Mouse (Mus musculus): ENCODE measurements at regions not wholly inside any gene's neighbourhood (a gene's known extent, or its start where the extent isn't known, plus 50 kb on each side); places are given as distances from the start of the nearest gene placed in this dataset.

DNA sequence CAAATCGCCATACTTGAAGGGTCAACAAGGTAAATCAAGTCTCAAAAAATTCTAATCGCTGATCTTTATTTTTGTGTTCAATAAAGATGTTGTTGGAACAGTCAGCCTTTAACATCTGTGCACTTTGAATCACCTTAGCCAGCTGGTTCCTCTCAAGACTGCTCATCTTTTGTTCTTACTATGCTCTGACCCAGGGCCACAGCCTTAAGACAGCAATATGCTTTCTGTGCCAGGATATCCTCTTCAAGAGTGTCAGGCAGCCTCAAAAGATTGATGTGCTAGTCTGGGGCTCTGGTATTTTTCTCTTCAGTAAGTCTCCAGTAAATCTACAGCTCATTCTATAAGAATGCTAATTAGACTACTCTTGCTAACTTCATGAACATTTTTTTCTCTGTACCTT, 199.9 kb downstream of the Dph6 start:
- H3K79me3 ChIP-seq (ENCODE audit: low read depth): no peaks in the 10 kb centered on the region
- TF ChIP-seq MAX (IDR thresholded peaks at IDR 0.05) (no peak), CTCF (IDR thresholded peaks at IDR 0.05; ENCODE audit: control insufficient read depth, insufficient read depth, insufficient read length) (no peak), CEBPB (IDR thresholded peaks at IDR 0.05; ENCODE audit: low read depth) (no peak), USF1 (IDR thresholded peaks at IDR 0.05; ENCODE audit: low read depth) (no peak), FOSL1 (IDR thresholded peaks at IDR 0.05; ENCODE audit: insufficient read depth, low read length, poor library complexity, severe bottlenecking) (no peak), MYOG (IDR thresholded peaks at IDR 0.05; ENCODE audit: control insufficient read depth, extremely low read depth, insufficient read length) (no peak), MYOD1 (IDR thresholded peaks at IDR 0.05; ENCODE audit: control insufficient read depth, insufficient read length, low read depth) (no peak)
- no peaks in the 10 kb centered on the region for H3K27me3 ChIP-seq (ENCODE audit: control insufficient read depth, insufficient read depth, insufficient read length)
- no peak overlapping the region for H3K4me3 ChIP-seq (ENCODE audit: insufficient read depth, poor library complexity, severe bottlenecking)
- H3K36me3 ChIP-seq (ENCODE audit: control insufficient read depth, insufficient read depth): no peaks in the 10 kb centered on the region
- no peak overlapping the region for H3ac ChIP-seq (ENCODE audit: control insufficient read depth, insufficient read length, low read depth)
- H3K79me2 ChIP-seq (ENCODE audit: control insufficient read depth, insufficient read depth): no peaks in the 10 kb centered on the region

DNA sequence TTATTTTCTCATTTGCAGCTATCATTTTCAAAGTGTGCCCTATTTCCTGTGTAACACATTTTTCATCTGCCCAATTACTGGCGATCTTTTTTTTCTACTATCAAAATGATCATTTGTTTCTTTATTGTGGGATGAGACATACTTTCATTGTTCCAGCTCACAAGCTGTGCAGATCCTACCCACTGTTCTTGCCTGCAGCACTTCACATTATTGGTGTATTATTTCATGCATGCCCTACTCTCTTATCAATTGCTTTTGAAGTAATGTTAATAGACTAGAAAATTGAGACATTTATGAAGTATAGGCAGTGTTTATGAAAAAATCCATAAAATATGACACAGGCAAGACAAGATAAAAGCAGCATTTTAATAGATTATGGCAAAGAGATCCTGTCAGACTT, 204.6 kb downstream of the Dph6 start:
- no peaks in the 10 kb centered on the region for H3K27me3 ChIP-seq (ENCODE audit: control insufficient read depth, insufficient read depth, insufficient read length)
- H3K36me3 ChIP-seq (ENCODE audit: control insufficient read depth, insufficient read depth): no peaks in the 10 kb centered on the region
- no peak overlapping the region for H3K4me3 ChIP-seq (ENCODE audit: insufficient read depth, poor library complexity, severe bottlenecking)
- no peak overlapping the region for H3ac ChIP-seq (ENCODE audit: control insufficient read depth, insufficient read length, low read depth)
- no peaks in the 10 kb centered on the region for H3K79me2 ChIP-seq (ENCODE audit: control insufficient read depth, insufficient read depth)
- TF ChIP-seq MYOG (IDR thresholded peaks at IDR 0.05; ENCODE audit: control insufficient read depth, extremely low read depth, insufficient read length) (no peak), MAX (IDR thresholded peaks at IDR 0.05) (no peak), CTCF (IDR thresholded peaks at IDR 0.05; ENCODE audit: control insufficient read depth, insufficient read depth, insufficient read length) (no peak), MYOD1 (IDR thresholded peaks at IDR 0.05; ENCODE audit: control insufficient read depth, insufficient read length, low read depth) (no peak), FOSL1 (IDR thresholded peaks at IDR 0.05; ENCODE audit: insufficient read depth, low read length, poor library complexity, severe bottlenecking) (no peak), CEBPB (IDR thresholded peaks at IDR 0.05; ENCODE audit: low read depth) (no peak), USF1 (IDR thresholded peaks at IDR 0.05; ENCODE audit: low read depth) (no peak)
- H3K79me3 ChIP-seq (ENCODE audit: low read depth): no peaks in the 10 kb centered on the region

DNA sequence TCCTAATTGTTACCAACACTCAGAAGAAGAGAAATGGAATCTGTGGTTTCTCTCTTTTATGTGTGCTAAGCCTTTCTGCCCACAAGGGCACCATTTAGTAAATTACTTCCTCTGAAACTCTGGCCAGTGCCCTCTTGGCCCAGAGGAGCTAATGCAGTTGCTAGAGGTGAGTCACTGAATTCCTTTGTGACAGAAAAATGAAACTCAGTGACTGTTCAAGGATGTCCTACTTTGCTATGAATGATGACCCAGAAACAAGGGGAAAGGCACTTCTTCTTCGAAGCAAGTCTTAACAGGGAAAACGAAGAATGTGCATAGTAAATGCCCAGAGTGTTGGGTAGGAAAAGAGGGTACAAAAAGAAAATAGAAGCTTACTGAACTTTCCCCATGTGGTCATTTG, 211.0 kb downstream of the Dph6 start:
- no peaks in the 10 kb centered on the region for H3K79me2 ChIP-seq (ENCODE audit: control insufficient read depth, insufficient read depth)
- TF ChIP-seq MYOG (IDR thresholded peaks at IDR 0.05; ENCODE audit: control insufficient read depth, extremely low read depth, insufficient read length) (no peak), FOSL1 (IDR thresholded peaks at IDR 0.05; ENCODE audit: insufficient read depth, low read length, poor library complexity, severe bottlenecking) (peak; percentile 4), MAX (IDR thresholded peaks at IDR 0.05) (no peak)
- H3ac ChIP-seq (ENCODE audit: control insufficient read depth, insufficient read length, low read depth): no peak overlapping the region
- H3K27me3 ChIP-seq (ENCODE audit: control insufficient read depth, insufficient read depth, insufficient read length): no peaks in the 10 kb centered on the region
- no peak overlapping the region for H3K4me3 ChIP-seq (ENCODE audit: insufficient read depth, poor library complexity, severe bottlenecking)
- H3K79me3 ChIP-seq (ENCODE audit: low read depth): no peaks in the 10 kb centered on the region
- no peaks in the 10 kb centered on the region for H3K36me3 ChIP-seq (ENCODE audit: control insufficient read depth, insufficient read depth)

DNA sequence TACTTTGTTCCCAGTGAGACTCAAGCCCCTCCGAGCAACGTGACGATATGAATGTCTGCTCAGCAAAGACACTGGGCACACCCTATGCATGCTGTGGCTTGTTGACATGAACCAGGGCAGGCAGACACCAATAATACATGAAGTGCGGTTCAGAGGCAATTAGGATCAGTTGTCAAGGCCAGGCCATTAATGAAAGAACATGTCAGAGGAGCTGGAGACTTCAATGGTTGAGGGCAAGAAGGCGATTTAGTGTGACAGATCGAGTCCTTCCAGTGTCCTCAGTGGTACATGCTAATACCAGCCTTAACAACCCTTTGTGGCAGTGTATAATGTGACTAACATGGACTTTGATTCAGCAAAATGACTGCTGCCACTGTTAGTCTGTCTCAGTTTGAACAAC, 213.8 kb downstream of the Dph6 start:
- Histone ChIP-seq H3K79me3 (ENCODE audit: low read depth) (no peaks in the 10 kb centered on the region), H3K27me3 (ENCODE audit: control insufficient read depth, insufficient read depth, insufficient read length) (no peaks in the 10 kb centered on the region), H3K79me2 (ENCODE audit: control insufficient read depth, insufficient read depth) (no peaks in the 10 kb centered on the region), H3ac (ENCODE audit: control insufficient read depth, insufficient read length, low read depth) (no peak overlapping the region), H3K36me3 (ENCODE audit: control insufficient read depth, insufficient read depth) (no peaks in the 10 kb centered on the region), H3K4me3 (ENCODE audit: insufficient read depth, poor library complexity, severe bottlenecking) (no peak overlapping the region)
- TF ChIP-seq MYOG (IDR thresholded peaks at IDR 0.05; ENCODE audit: control insufficient read depth, extremely low read depth, insufficient read length) (no peak), CEBPB (IDR thresholded peaks at IDR 0.05; ENCODE audit: low read depth) (no peak), MAX (IDR thresholded peaks at IDR 0.05) (no peak), MYOD1 (IDR thresholded peaks at IDR 0.05; ENCODE audit: control insufficient read depth, insufficient read length, low read depth) (no peak), USF1 (IDR thresholded peaks at IDR 0.05; ENCODE audit: low read depth) (no peak), FOSL1 (IDR thresholded peaks at IDR 0.05; ENCODE audit: insufficient read depth, low read length, poor library complexity, severe bottlenecking) (no peak), CTCF (IDR thresholded peaks at IDR 0.05; ENCODE audit: control insufficient read depth, insufficient read depth, insufficient read length) (no peak)

DNA sequence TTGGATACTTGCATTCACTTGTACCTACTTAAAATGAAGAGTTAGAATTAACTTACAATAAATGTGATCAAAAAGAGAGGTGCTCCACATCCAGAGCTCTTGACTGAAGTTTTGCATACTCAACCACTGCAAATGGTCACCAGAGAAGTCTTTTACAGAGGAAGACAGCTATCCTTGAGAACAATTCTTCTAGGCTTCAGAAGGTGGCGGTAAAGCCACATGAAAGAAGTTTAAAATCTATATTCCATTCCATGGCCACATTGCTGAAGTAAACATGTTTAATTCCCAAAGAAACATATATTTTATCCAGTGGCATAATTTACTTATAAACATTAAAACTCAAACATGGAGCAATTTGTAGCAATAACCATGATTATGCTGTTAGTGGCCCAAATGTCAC, 215.1 kb downstream of the Dph6 start:
- no peaks in the 10 kb centered on the region for H3K79me2 ChIP-seq (ENCODE audit: control insufficient read depth, insufficient read depth)
- H3K4me3 ChIP-seq (ENCODE audit: insufficient read depth, poor library complexity, severe bottlenecking): no peak overlapping the region
- H3K27me3 ChIP-seq (ENCODE audit: control insufficient read depth, insufficient read depth, insufficient read length): no peaks in the 10 kb centered on the region
- H3ac ChIP-seq (ENCODE audit: control insufficient read depth, insufficient read length, low read depth): no peak overlapping the region
- no peak for TF ChIP-seq CTCF (IDR thresholded peaks at IDR 0.05; ENCODE audit: control insufficient read depth, insufficient read depth, insufficient read length)
- TF ChIP-seq USF1 (IDR thresholded peaks at IDR 0.05; ENCODE audit: low read depth): no peak
- TF ChIP-seq MYOD1 (IDR thresholded peaks at IDR 0.05; ENCODE audit: control insufficient read depth, insufficient read length, low read depth): no peak
- no peak for TF ChIP-seq FOSL1 (IDR thresholded peaks at IDR 0.05; ENCODE audit: insufficient read depth, low read length, poor library complexity, severe bottlenecking)
- no peak for TF ChIP-seq CEBPB (IDR thresholded peaks at IDR 0.05; ENCODE audit: low read depth)
- TF ChIP-seq MYOG (IDR thresholded peaks at IDR 0.05; ENCODE audit: control insufficient read depth, extremely low read depth, insufficient read length): no peak
- TF ChIP-seq MAX (IDR thresholded peaks at IDR 0.05): no peak
- H3K79me3 ChIP-seq (ENCODE audit: low read depth): no peaks in the 10 kb centered on the region
- no peaks in the 10 kb centered on the region for H3K36me3 ChIP-seq (ENCODE audit: control insufficient read depth, insufficient read depth)

DNA sequence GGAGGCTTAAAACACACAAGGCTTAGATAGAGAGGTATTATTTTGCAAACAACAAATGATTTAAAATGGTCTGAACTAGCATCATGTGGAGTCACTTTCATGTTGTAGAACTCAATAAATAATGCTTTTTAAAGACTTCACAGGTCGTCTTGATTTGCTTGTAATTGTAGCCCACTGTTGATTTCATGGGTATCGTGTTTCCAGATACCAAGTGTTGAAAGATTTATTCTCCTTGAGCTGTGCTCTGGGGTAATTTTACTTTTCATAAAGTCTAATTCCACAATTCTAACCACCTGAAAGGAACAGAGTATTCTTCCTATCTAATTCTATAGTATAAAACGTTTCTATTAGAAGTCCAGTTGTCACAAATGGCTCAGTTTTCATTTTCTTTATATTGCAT, 216.7 kb downstream of the Dph6 start:
- H3ac ChIP-seq (ENCODE audit: control insufficient read depth, insufficient read length, low read depth): no peak overlapping the region
- H3K79me3 ChIP-seq (ENCODE audit: low read depth): no peaks in the 10 kb centered on the region
- H3K79me2 ChIP-seq (ENCODE audit: control insufficient read depth, insufficient read depth): no peaks in the 10 kb centered on the region
- TF ChIP-seq MAX (IDR thresholded peaks at IDR 0.05) (no peak), FOSL1 (IDR thresholded peaks at IDR 0.05; ENCODE audit: insufficient read depth, low read length, poor library complexity, severe bottlenecking) (no peak), MYOG (IDR thresholded peaks at IDR 0.05; ENCODE audit: control insufficient read depth, extremely low read depth, insufficient read length) (no peak), USF1 (IDR thresholded peaks at IDR 0.05; ENCODE audit: low read depth) (no peak), CEBPB (IDR thresholded peaks at IDR 0.05; ENCODE audit: low read depth) (no peak), MYOD1 (IDR thresholded peaks at IDR 0.05; ENCODE audit: control insufficient read depth, insufficient read length, low read depth) (no peak), CTCF (IDR thresholded peaks at IDR 0.05; ENCODE audit: control insufficient read depth, insufficient read depth, insufficient read length) (no peak)
- no peak overlapping the region for H3K4me3 ChIP-seq (ENCODE audit: insufficient read depth, poor library complexity, severe bottlenecking)
- no peaks in the 10 kb centered on the region for H3K27me3 ChIP-seq (ENCODE audit: control insufficient read depth, insufficient read depth, insufficient read length)
- no peaks in the 10 kb centered on the region for H3K36me3 ChIP-seq (ENCODE audit: control insufficient read depth, insufficient read depth)
